21 mouse cellular contexts compared by ENCODE assay signal in genomic region chr2:152911031-152911430, GRCm38 (mm10). TPM values are rescaled to one million over a fixed set of nuclear protein-coding genes. Genes with fewer than 3 reads are reported as not detected.
DNase-seq lines count a peak whose midpoint lies in the region; ATAC-seq lines count a peak whose summit lies in the region.
"Had no signal": no experiment of that assay in that cellular context is flagged by ENCODE, and none has a peak within 500 bp of the region (broad histone marks: within the 10 kb centered on the region; RNA-seq: fewer than 3 reads in every experiment).

Mylk2 (plus strand) TSS chr2:152911352.

- no peak within 1 kb of the TSS for H3K4me2 ChIP-seq in hindbrain, embryonic 16.5 days (ENCODE audit: low read length)
- H3K4me2 ChIP-seq in midbrain, embryonic 15.5 days: no peak within 1 kb of the TSS
- H3K4me2 ChIP-seq: embryonic facial prominence, embryonic 13.5 days; heart, embryonic 15.5 days; hindbrain, embryonic 12.5 days had no signal

- H3K9ac ChIP-seq in hindbrain, embryonic 16.5 days (ENCODE audit: low read depth, low read length): no peak within 1 kb of the TSS
- no peak within 1 kb of the TSS for H3K9ac ChIP-seq in midbrain, embryonic 15.5 days
- H3K9ac ChIP-seq: embryonic facial prominence, embryonic 13.5 days; heart, embryonic 15.5 days; hindbrain, embryonic 12.5 days; liver, embryonic 14.5 days had no signal

- H3K36me3 ChIP-seq in hindbrain, embryonic 16.5 days (ENCODE audit: control insufficient read depth, insufficient read depth, low read length): no peaks in the 10 kb centered on the region
- H3K36me3 ChIP-seq in midbrain, embryonic 15.5 days (replicated peaks): no peaks in the 10 kb centered on the region
- H3K36me3 ChIP-seq: embryonic facial prominence, embryonic 13.5 days; heart, embryonic 15.5 days; hindbrain, embryonic 12.5 days had no signal

- H3K4me3 ChIP-seq in hindbrain, embryonic 16.5 days (ENCODE audit: low read length): no peak within 1 kb of the TSS
- H3K4me3 ChIP-seq in midbrain, embryonic 15.5 days: no peak within 1 kb of the TSS
- H3K4me3 ChIP-seq: embryonic facial prominence, embryonic 13.5 days; heart, embryonic 15.5 days; hindbrain, embryonic 12.5 days had no signal

- intact Hi-C loops in left cerebral cortex, postnatal 4 days (cut with DNase I): no loop called here
- intact Hi-C loops in left cerebral cortex, postnatal 25 days (cut with DNase I): loop anchor here (5.0 to 10.0 kb wide), 2 partner anchors 106 to 144 kb away; partner anchors contain the start of gene Pdrg1

- H3K4me1 ChIP-seq in hindbrain, embryonic 16.5 days (ENCODE audit: control insufficient read depth, insufficient read depth, low read depth, low read length): peaks cover 14% of the 10 kb centered on the region
- H3K4me1 ChIP-seq in midbrain, embryonic 15.5 days: peaks cover 12% of the 10 kb centered on the region; the same call in 1 of the 2 replicates

- peak; percentile 28 for DNase-seq in cerebellum, adult 9-11 months
- DNase-seq in cerebellum, adult 11 months: no peak
- peak; percentile 71 for DNase-seq in left cerebral cortex, postnatal 4 days
- DNase-seq in left cerebral cortex, postnatal 25 days (ENCODE audit: low spot score in 2 of 2): no peak
- DNase-seq in gastrocnemius, postnatal 4 days (ENCODE audit: low spot score in 2 of 2): peak in 1 of 2 experiments; percentile 65
- DNase-seq in layer of hippocampus, adult 18-20 months (ENCODE audit: low spot score in 2 of 2): no peak
- DNase-seq: adrenal gland, postnatal 25 days; heart, adult 18-20 months; kidney, adult 9 months; layer of hippocampus, postnatal 36 days; midbrain, embryonic 14.5 days; right cerebral cortex, postnatal 14 days; thymus, postnatal 14 days had no signal

- H3K27me3 ChIP-seq in hindbrain, embryonic 16.5 days (replicated peaks; ENCODE audit: control insufficient read depth, insufficient read depth, low read length): peaks cover 21% of the 10 kb centered on the region
- H3K27me3 ChIP-seq in midbrain, embryonic 15.5 days (replicated peaks): peaks cover 37% of the 10 kb centered on the region

- no peaks in the 10 kb centered on the region for H3K9me3 ChIP-seq in hindbrain, embryonic 16.5 days (ENCODE audit: control insufficient read depth, low read length)
- no peaks in the 10 kb centered on the region for H3K9me3 ChIP-seq in midbrain, embryonic 15.5 days
- H3K9me3 ChIP-seq: embryonic facial prominence, embryonic 13.5 days; heart, embryonic 15.5 days; hindbrain, embryonic 12.5 days had no signal

- no peak within 1 kb of the TSS for H3K27ac ChIP-seq in hindbrain, embryonic 16.5 days (ENCODE audit: low read depth, low read length)
- no peak within 1 kb of the TSS for H3K27ac ChIP-seq in midbrain, embryonic 15.5 days
- H3K27ac ChIP-seq: embryonic facial prominence, embryonic 13.5 days; heart, embryonic 15.5 days; hindbrain, embryonic 12.5 days; liver, embryonic 14.5 days had no signal

- WGBS in hindbrain, embryonic 16.5 days: 25% methylated on average over 12 of the region's 12 CpGs
- 34% methylated on average over 12 of the region's 12 CpGs for WGBS in midbrain, embryonic 15.5 days

- ATAC-seq in hindbrain, embryonic 16.5 days: no peak
- no peak for ATAC-seq in midbrain, embryonic 15.5 days (replicated peaks)

RNA-seq across cellular contexts. Expression of gene Mylk2, which starts in this region (rescaled TPM):
- not detected for total RNA-seq in left cerebral cortex, postnatal 4 days (2021)
- not detected for total RNA-seq in left cerebral cortex, postnatal 25 days (2021)
- 100 to 1,000 TPM in 1 of 2 experiments, 10 to 100 TPM in 1; 95.7 to 138 TPM for total RNA-seq in gastrocnemius, postnatal 4 days (2021)
- polyA plus RNA-seq in hindbrain, embryonic 16.5 days (2015; fragmentation: Nextera tagmentation; extraction: Ambion mirVana): 0.21 and 0.44 TPM in 2 replicates
- not detected for total RNA-seq in layer of hippocampus, adult 18-20 months (2021)
- not detected in 2 replicates for polyA plus RNA-seq in midbrain, embryonic 15.5 days (2015; fragmentation: Nextera tagmentation; extraction: Ambion mirVana)
- total RNA-seq: adrenal gland, postnatal 25 days; layer of hippocampus, postnatal 36 days; left cerebral cortex, postnatal 36 days had no signal
- polyA plus RNA-seq: cortical plate, adult 2 months; embryonic facial prominence, embryonic 13.5 days; hindbrain, embryonic 12.5 days; liver, embryonic 14.5 days; midbrain, embryonic 14.5 days had no signal

Comparison
In these comparisons a context has a peak if more than half of its experiments do, and no peak if none do; other contexts are left out.
1. RNA of gene Mylk2 (total RNA-seq): 95.7 to 138 TPM in gastrocnemius, postnatal 4 days; not detected in left cerebral cortex, postnatal 4 days, not detected in left cerebral cortex, postnatal 25 days and not detected in layer of hippocampus, adult 18-20 months; every median in the first group is over 10 times any median in the second.
2. Peak in DNase-seq in left cerebral cortex, postnatal 4 days; RNA of the gene not detected or under 1 TPM.